Mouse (Mus musculus): Measurements from ENCODE around the gene F5. TPM values are rescaled to one million over a fixed set of nuclear protein-coding genes. Genes with fewer than 3 reads are reported as not detected.

The F5 gene
- polyA plus RNA-seq, 2 experiments: 8.3 to 11.6 TPM

DNA sequence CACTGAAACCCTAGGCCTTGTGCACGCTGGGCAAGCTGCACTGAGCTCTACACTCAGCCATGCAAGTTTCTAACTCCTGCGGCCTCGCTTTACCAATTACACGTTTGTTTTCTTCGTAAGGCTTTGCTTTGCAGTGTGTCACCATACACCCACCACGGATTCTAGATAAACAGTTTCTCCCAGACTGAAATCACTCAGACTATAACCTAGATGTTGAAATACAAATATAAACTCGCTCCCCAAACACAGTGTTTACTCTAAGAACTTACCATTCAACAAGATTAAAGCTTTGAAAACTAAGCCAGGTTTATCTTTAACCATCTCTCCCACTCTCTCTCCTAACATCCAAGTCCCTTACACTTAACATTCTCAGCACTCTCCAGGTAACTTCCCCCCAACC, 83.4 kb downstream of the F5 start:
- Histone ChIP-seq H3K4me1 (replicated peaks; ENCODE audit: control insufficient read depth in 2 of 2, insufficient read depth in 2 of 2, low read length in 1 of 2) (peaks cover 0 to 3% of the 10 kb centered on the region in 2 experiments; a peak in 1 of 4 replicates), H3K36me3 (replicated peaks; ENCODE audit: control insufficient read depth, insufficient read depth, low read depth) (no peaks in the 10 kb centered on the region), H3K9ac (replicated peaks) (no peak overlapping the region), H3K4me3 (ENCODE audit: insufficient read depth in 1 of 2, low read depth in 2 of 2, low read length in 2 of 2) (no peak overlapping the region), H3K27me3 (ENCODE audit: control insufficient read depth, insufficient read depth, low read length) (no peaks in the 10 kb centered on the region), H3K9me3 (ENCODE audit: control insufficient read depth, low read length) (no peaks in the 10 kb centered on the region), H3K4me2 (ENCODE audit: low read depth) (no peak overlapping the region), H3K27ac (no peak overlapping the region)
- no peak for TF ChIP-seq EP300 (IDR thresholded peaks at IDR 0.05; ENCODE audit: low read depth)
- TF ChIP-seq CTCF (IDR thresholded peaks at IDR 0.05; ENCODE audit: low read depth): no peak
- ATAC-seq (ENCODE audit: insufficient read depth): peak; percentile 54; the same call in 1 of the 2 replicates
- WGBS (ENCODE audit: insufficient replicate concordance): 57% methylated on average over 7 of the region's 7 CpGs
- peak in 1 of 3 experiments; percentile 20 for DNase-seq (ENCODE audit: low read depth in 3 of 3, low spot score in 3 of 3)

DNA sequence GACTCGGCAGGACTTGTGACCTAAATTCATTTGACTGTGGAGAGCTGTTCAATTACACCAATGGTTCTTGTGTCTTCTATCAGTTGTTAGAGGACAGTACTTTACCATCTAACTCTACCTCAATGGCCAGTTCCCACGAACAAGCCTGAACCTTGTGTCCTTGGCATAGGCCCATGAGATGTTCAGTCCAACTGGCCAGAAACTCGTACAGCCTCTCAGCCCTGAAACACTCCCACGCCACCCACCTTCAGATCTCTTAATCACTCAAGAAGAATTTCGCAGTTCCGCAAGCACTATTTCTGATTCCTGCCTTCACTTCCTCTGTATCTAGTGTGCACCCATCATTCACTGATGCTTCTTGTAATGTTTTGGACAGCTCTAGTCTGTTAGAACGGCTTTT, 84.4 kb downstream of the F5 start:
- Histone ChIP-seq H3K27ac (no peak overlapping the region), H3K4me1 (replicated peaks; ENCODE audit: control insufficient read depth in 2 of 2, insufficient read depth in 2 of 2, low read length in 1 of 2) (peaks cover 0 to 3% of the 10 kb centered on the region in 2 experiments; a peak in 1 of 4 replicates), H3K36me3 (replicated peaks; ENCODE audit: control insufficient read depth, insufficient read depth, low read depth) (no peaks in the 10 kb centered on the region), H3K27me3 (ENCODE audit: control insufficient read depth, insufficient read depth, low read length) (no peaks in the 10 kb centered on the region), H3K4me3 (ENCODE audit: insufficient read depth in 1 of 2, low read depth in 2 of 2, low read length in 2 of 2) (no peak overlapping the region), H3K9ac (replicated peaks) (no peak overlapping the region), H3K4me2 (ENCODE audit: low read depth) (no peak overlapping the region), H3K9me3 (ENCODE audit: control insufficient read depth, low read length) (no peaks in the 10 kb centered on the region)
- DNase-seq (ENCODE audit: low read depth in 3 of 3, low spot score in 3 of 3): no peak
- TF ChIP-seq EP300 (IDR thresholded peaks at IDR 0.05; ENCODE audit: low read depth) (no peak), CTCF (IDR thresholded peaks at IDR 0.05; ENCODE audit: low read depth) (no peak)
- WGBS (ENCODE audit: insufficient replicate concordance): 55% methylated on average over 7 of the region's 7 CpGs
- ATAC-seq (ENCODE audit: insufficient read depth): no peak

DNA sequence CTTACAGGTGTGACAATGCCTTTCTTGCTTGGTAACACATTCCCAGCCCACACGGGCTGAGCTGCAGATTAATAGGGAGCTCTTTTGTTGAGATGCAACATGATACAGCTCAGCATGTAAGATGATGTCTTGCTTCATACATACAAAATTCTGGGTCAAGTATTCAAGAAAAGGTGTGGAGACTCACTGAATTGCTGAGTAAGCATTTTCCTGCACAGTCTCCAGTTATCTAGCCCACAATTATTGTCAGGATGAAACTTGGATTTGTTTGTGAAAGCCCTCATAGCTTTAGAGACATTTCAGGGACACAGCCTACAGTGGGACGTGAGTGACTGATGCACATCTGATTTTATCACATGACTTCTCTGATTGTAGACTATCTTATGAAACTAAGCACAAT, 89.9 kb downstream of the F5 start:
- Histone ChIP-seq H3K4me1 (replicated peaks; ENCODE audit: control insufficient read depth in 2 of 2, insufficient read depth in 2 of 2, low read length in 1 of 2) (no peaks in the 10 kb centered on the region; a peak in 1 of 4 replicates), H3K9me3 (ENCODE audit: control insufficient read depth, low read length) (no peaks in the 10 kb centered on the region), H3K27ac (no peak overlapping the region), H3K36me3 (replicated peaks; ENCODE audit: control insufficient read depth, insufficient read depth, low read depth) (no peaks in the 10 kb centered on the region), H3K4me2 (ENCODE audit: low read depth) (no peak overlapping the region), H3K27me3 (ENCODE audit: control insufficient read depth, insufficient read depth, low read length) (no peaks in the 10 kb centered on the region), H3K9ac (replicated peaks) (no peak overlapping the region), H3K4me3 (ENCODE audit: insufficient read depth in 1 of 2, low read depth in 2 of 2, low read length in 2 of 2) (no peak overlapping the region)
- DNase-seq (ENCODE audit: low read depth in 3 of 3, low spot score in 3 of 3) (no peak), ATAC-seq (ENCODE audit: insufficient read depth) (no peak)
- TF ChIP-seq CTCF (IDR thresholded peaks at IDR 0.05; ENCODE audit: low read depth) (no peak), EP300 (IDR thresholded peaks at IDR 0.05; ENCODE audit: low read depth) (no peak)
- 57% methylated on average over 2 of the region's 2 CpGs for WGBS (ENCODE audit: insufficient replicate concordance)

DNA sequence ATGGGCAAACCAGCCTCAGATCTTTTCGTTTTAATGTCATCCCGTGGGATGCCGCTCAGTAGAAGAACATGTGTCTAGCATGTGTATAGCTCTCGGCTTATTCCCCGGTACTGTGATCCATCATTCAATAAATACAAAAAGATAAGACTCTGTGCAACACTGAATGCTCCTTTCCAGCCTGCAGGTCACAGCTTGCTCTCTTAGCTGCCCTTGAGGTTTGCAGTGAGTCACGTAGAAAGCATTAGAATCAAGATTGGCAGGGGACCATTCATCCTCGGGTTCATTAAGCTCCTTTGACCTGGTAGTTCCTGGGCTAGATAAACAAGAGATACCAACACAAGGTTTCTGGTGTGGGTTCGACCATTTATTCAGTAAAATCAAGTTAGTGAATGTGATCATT, 91.2 kb downstream of the F5 start:
- Histone ChIP-seq H3K9ac (replicated peaks) (no peak overlapping the region), H3K27ac (no peak overlapping the region), H3K4me1 (replicated peaks; ENCODE audit: control insufficient read depth in 2 of 2, insufficient read depth in 2 of 2, low read length in 1 of 2) (peaks cover 1 to 3% of the 10 kb centered on the region in 2 experiments), H3K27me3 (ENCODE audit: control insufficient read depth, insufficient read depth, low read length) (no peaks in the 10 kb centered on the region), H3K4me2 (ENCODE audit: low read depth) (no peak overlapping the region), H3K4me3 (ENCODE audit: insufficient read depth in 1 of 2, low read depth in 2 of 2, low read length in 2 of 2) (no peak overlapping the region), H3K9me3 (ENCODE audit: control insufficient read depth, low read length) (no peaks in the 10 kb centered on the region), H3K36me3 (replicated peaks; ENCODE audit: control insufficient read depth, insufficient read depth, low read depth) (no peaks in the 10 kb centered on the region)
- DNase-seq (ENCODE audit: low read depth in 3 of 3, low spot score in 3 of 3) (no peak), ATAC-seq (ENCODE audit: insufficient read depth) (no peak)
- no peak for TF ChIP-seq EP300 (IDR thresholded peaks at IDR 0.05; ENCODE audit: low read depth)
- no peak for TF ChIP-seq CTCF (IDR thresholded peaks at IDR 0.05; ENCODE audit: low read depth)
- WGBS (ENCODE audit: insufficient replicate concordance): 68% methylated on average over 8 of the region's 8 CpGs

DNA sequence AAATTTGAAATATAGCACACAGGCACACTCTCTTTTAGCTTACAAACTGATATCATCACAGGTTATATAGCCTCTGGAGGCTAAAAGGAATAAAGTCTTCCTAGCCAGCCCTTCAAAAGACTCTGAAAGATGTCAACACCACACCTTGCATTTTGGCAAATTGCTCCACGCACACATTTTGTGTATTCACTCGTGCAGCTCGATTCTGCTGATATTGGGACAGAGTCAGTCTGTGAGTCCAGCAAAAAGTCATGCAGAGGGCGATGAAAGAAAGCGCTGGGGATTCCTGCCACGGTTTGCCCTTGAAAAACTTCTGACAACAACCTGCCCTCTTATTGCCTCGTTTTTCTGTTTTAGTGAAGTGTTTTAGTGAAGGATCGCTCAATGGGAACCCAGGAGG, 95.8 kb downstream of the F5 start:
- Histone ChIP-seq H3K27ac (no peak overlapping the region), H3K36me3 (replicated peaks; ENCODE audit: control insufficient read depth, insufficient read depth, low read depth) (no peaks in the 10 kb centered on the region), H3K4me2 (ENCODE audit: low read depth) (peak overlapping the region; percentile 80), H3K27me3 (ENCODE audit: control insufficient read depth, insufficient read depth, low read length) (no peaks in the 10 kb centered on the region), H3K4me3 (ENCODE audit: insufficient read depth in 1 of 2, low read depth in 2 of 2, low read length in 2 of 2) (no peak overlapping the region; a peak in 1 of 4 replicates), H3K9ac (replicated peaks) (no peak overlapping the region), H3K4me1 (replicated peaks; ENCODE audit: control insufficient read depth in 2 of 2, insufficient read depth in 2 of 2, low read length in 1 of 2) (peaks cover 21 to 22% of the 10 kb centered on the region in 2 experiments), H3K9me3 (ENCODE audit: control insufficient read depth, low read length) (no peaks in the 10 kb centered on the region)
- ATAC-seq (ENCODE audit: insufficient read depth) (no peak), DNase-seq (ENCODE audit: low read depth in 3 of 3, low spot score in 3 of 3) (no peak)
- no peak for TF ChIP-seq CTCF (IDR thresholded peaks at IDR 0.05; ENCODE audit: low read depth)
- TF ChIP-seq EP300 (IDR thresholded peaks at IDR 0.05; ENCODE audit: low read depth): no peak
- WGBS (ENCODE audit: insufficient replicate concordance): 53% methylated on average over 8 of the region's 8 CpGs
